Mouse (Mus musculus): Measurements from ENCODE around the gene Prkcb. TPM values are rescaled to one million over a fixed set of nuclear protein-coding genes. Genes with fewer than 3 reads are reported as not detected.

Gene Prkcb
- polyA plus RNA-seq, 1 experiment from 2014 or later = 29.4 TPM

DNA sequence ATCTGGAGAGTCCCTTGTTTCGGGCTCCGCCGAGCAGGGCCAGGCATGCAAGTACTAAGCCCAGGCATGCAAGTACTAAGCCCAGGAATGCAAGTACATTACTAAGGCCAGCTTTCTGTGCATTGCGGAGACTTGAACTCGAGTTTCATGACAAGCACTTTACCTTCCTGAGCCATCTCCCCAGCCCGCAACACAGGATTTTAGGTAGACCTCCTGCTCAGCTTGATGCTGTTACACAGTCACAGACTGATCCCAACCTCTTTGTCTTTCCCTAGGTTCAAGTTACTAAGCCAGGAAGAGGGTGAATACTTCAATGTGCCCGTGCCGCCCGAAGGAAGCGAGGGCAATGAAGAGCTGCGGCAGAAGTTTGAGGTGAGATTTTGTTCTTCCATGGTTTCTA, 239.7 kb downstream of the Prkcb start:
- H3K4me2 ChIP-seq (ENCODE audit: low read length) = no peak overlapping the region
- no peak overlapping the region for H3K4me3 ChIP-seq (ENCODE audit: low read depth, low read length)
- H3K9me3 ChIP-seq (replicated peaks; ENCODE audit: control insufficient read depth, low read length) = no peaks in the 10 kb centered on the region
- DNase-seq (ENCODE audit: low spot score) = no peak
- no peaks in the 10 kb centered on the region for H3K36me3 ChIP-seq (ENCODE audit: control insufficient read depth, insufficient read depth, low read length)
- no peaks in the 10 kb centered on the region for H3K27me3 ChIP-seq (replicated peaks; ENCODE audit: control insufficient read depth, insufficient read depth, low read length)
- ATAC-seq = no peak
- no peak overlapping the region for H3K27ac ChIP-seq (ENCODE audit: low read depth, low read length)
- WGBS = 93% methylated on average over 11 of the region's 11 CpGs
- H3K9ac ChIP-seq (ENCODE audit: low read length) = no peak overlapping the region
- H3K4me1 ChIP-seq (ENCODE audit: control insufficient read depth, insufficient read depth, low read length) = no peaks in the 10 kb centered on the region

DNA sequence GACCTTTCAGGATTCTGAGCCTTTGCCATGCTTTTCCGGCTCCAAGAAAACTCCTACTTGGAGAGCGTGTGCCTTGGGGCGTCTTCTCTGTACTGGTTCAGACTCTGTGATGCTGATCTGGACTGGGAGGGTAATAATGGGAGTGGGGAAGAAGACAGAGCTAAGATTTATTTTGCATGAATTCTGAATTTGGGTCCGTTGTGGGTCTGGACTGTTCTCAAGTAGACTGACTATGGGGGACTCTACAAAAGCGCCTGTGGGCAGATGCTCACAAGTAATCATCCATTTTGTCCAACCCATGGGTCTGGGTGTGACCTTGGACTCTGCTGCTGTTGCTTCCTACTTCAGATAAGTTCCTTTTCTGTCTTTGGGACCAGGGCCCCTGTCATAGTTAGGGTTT, 240.1 kb downstream of the Prkcb start:
- no peak for DNase-seq (ENCODE audit: low spot score)
- Histone ChIP-seq H3K27me3 (replicated peaks; ENCODE audit: control insufficient read depth, insufficient read depth, low read length) (no peaks in the 10 kb centered on the region), H3K36me3 (ENCODE audit: control insufficient read depth, insufficient read depth, low read length) (no peaks in the 10 kb centered on the region), H3K4me3 (ENCODE audit: low read depth, low read length) (no peak overlapping the region), H3K9me3 (replicated peaks; ENCODE audit: control insufficient read depth, low read length) (no peaks in the 10 kb centered on the region), H3K27ac (ENCODE audit: low read depth, low read length) (no peak overlapping the region), H3K4me2 (ENCODE audit: low read length) (no peak overlapping the region), H3K4me1 (ENCODE audit: control insufficient read depth, insufficient read depth, low read length) (no peaks in the 10 kb centered on the region), H3K9ac (ENCODE audit: low read length) (no peak overlapping the region)
- no peak for ATAC-seq
- 92% methylated on average over 5 of the region's 5 CpGs for WGBS

DNA sequence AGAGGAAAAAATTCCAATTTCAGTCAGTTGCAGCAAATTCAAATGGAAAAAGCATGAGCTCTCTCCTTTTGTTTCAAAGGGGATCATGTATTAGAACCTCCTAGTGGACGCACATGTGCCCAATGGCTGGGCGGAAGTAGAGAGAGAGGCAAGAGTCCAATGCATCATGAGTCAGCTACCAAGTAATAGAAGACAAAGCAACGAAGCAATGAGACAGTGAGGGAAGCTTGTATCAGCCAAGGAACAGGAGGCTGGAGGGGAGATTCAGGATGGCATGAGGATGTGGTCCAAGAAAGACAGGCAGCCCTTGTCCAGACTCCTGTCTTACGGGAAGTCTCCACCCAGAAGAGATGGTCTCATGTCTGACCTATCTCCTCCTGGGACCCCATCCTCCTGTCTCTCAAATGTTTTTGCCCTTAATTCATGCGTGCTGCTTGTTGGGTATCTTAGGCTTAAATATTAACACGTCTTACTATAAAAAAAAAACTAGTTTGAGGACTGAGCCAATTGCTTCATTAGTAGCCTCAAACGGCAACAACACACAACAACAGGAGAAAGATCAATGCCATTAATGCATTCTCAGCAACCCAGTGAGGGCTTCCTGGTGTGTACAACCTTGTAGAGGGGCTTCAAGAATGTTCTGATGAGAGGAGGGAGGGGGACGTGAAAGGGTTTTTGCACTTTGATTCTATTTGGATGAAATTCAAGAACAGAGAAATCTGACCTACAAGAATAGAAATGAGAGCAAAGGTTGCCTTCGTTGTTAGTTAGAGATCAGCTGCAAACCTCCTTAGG, 245.2 kb downstream of the Prkcb start:
- no peak overlapping the region for H3K4me2 ChIP-seq (ENCODE audit: low read length)
- DNase-seq (ENCODE audit: low spot score) = no peak
- H3K36me3 ChIP-seq (ENCODE audit: control insufficient read depth, insufficient read depth, low read length) = no peaks in the 10 kb centered on the region
- H3K9me3 ChIP-seq (replicated peaks; ENCODE audit: control insufficient read depth, low read length) = no peaks in the 10 kb centered on the region
- no peaks in the 10 kb centered on the region for H3K27me3 ChIP-seq (replicated peaks; ENCODE audit: control insufficient read depth, insufficient read depth, low read length)
- ATAC-seq = no peak
- H3K27ac ChIP-seq (ENCODE audit: low read depth, low read length) = no peak overlapping the region
- H3K4me1 ChIP-seq (ENCODE audit: control insufficient read depth, insufficient read depth, low read length) = no peaks in the 10 kb centered on the region
- WGBS = 88% methylated on average over 9 of the region's 9 CpGs
- H3K4me3 ChIP-seq (ENCODE audit: low read depth, low read length) = no peak overlapping the region
- H3K9ac ChIP-seq (ENCODE audit: low read length) = no peak overlapping the region

DNA sequence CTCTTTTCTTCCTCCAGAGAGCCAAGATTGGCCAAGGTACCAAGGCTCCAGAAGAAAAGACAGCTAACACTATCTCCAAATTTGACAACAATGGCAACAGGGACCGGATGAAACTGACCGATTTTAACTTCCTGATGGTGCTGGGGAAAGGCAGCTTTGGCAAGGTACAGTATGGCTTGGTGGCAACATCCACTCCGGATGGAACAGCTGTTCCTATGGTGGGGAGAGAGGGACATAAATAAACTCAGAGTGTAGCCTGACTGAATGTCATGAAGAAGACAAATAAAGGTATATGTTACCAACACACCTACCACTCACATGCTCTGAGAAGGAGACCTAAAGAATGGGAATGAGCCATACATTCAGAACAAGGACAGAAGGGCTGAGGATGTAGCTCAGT, 256.1 kb downstream of the Prkcb start:
- no peak for ATAC-seq
- Histone ChIP-seq H3K36me3 (ENCODE audit: control insufficient read depth, insufficient read depth, low read length) (no peaks in the 10 kb centered on the region), H3K9ac (ENCODE audit: low read length) (no peak overlapping the region), H3K4me2 (ENCODE audit: low read length) (no peak overlapping the region), H3K27me3 (replicated peaks; ENCODE audit: control insufficient read depth, insufficient read depth, low read length) (no peaks in the 10 kb centered on the region), H3K4me1 (ENCODE audit: control insufficient read depth, insufficient read depth, low read length) (no peaks in the 10 kb centered on the region), H3K27ac (ENCODE audit: low read depth, low read length) (no peak overlapping the region), H3K9me3 (replicated peaks; ENCODE audit: control insufficient read depth, low read length) (no peaks in the 10 kb centered on the region), H3K4me3 (ENCODE audit: low read depth, low read length) (no peak overlapping the region)
- DNase-seq (ENCODE audit: low spot score) = no peak
- 93% methylated on average over 3 of the region's 3 CpGs for WGBS

DNA sequence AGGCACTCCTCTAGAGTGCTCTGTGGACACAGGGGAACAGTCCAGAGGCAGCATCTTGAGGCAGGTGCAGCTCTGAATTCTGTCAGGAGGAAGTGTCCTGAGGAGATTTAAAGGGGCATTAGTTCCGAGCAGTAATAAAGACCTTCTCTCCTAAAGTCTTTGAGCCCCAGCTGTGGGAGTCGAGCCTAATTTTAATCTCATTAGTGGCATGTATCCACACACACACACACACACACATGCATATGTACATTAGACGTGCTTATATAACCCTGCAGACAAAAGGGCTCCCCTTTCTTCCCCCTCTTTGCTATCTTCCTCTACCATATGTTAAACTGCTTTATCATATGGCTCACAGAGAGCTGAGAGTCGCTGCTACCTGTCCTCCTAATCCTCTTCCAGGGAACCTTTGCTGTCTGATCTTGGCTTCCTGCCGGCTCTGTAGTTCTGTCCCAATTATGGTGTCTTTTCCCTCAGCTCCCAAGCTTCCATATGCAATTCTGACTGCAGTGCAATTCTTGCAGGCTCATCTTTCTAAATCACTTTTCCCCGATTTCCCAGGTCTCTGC, 268.1 kb downstream of the Prkcb start:
- no peaks in the 10 kb centered on the region for H3K36me3 ChIP-seq (ENCODE audit: control insufficient read depth, insufficient read depth, low read length)
- ATAC-seq (no peak), DNase-seq (ENCODE audit: low spot score) (no peak)
- no peaks in the 10 kb centered on the region for H3K27me3 ChIP-seq (replicated peaks; ENCODE audit: control insufficient read depth, insufficient read depth, low read length)
- no peak overlapping the region for H3K4me2 ChIP-seq (ENCODE audit: low read length)
- H3K4me3 ChIP-seq (ENCODE audit: low read depth, low read length) = no peak overlapping the region
- H3K9ac ChIP-seq (ENCODE audit: low read length) = no peak overlapping the region
- WGBS = 21% methylated on average over 6 of the region's 6 CpGs
- peaks cover 15% of the 10 kb centered on the region for H3K4me1 ChIP-seq (ENCODE audit: control insufficient read depth, insufficient read depth, low read length)
- no peak overlapping the region for H3K27ac ChIP-seq (ENCODE audit: low read depth, low read length)
- H3K9me3 ChIP-seq (replicated peaks; ENCODE audit: control insufficient read depth, low read length) = no peaks in the 10 kb centered on the region

DNA sequence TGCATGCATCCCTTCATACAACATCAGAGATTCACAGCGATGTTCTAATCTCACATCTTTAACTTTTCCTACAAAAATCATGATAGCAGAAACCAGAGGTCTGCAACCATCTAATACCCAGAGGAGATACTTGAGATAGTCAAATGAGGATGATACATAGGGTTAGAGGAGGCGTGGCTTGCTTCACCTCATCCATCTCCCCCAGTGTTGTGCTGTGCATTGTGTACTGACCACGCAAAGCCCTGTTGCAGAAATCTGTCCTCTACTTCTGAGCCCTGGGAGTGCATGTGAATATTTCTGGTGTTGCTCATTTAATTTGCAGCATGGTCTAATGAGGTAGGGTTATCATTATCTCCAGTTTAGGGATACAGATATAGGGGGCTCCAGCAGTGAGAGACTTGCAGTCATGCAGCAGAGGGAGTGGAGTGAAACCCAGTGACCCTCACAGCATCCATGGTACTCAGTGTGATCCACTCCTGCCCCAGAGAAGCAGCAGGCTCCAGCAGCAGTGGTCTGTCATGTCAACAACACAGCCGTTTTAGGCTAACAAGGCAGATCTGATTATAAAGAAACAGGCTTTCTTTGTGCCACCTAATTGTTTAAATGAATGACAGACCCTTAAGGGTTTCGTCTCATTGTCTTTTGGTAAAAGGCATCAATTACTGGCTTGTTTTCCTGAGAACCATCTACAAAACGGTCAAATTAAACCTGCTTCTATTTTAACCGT, 269.7 kb downstream of the Prkcb start:
- H3K4me2 ChIP-seq (ENCODE audit: low read length) = no peak overlapping the region
- no peaks in the 10 kb centered on the region for H3K9me3 ChIP-seq (replicated peaks; ENCODE audit: control insufficient read depth, low read length)
- peak; percentile 71 for DNase-seq (ENCODE audit: low spot score)
- H3K4me1 ChIP-seq (ENCODE audit: control insufficient read depth, insufficient read depth, low read length) = peaks cover 15% of the 10 kb centered on the region
- peak overlapping the region; percentile 40; the same call in 1 of the 2 replicates for H3K27ac ChIP-seq (ENCODE audit: low read depth, low read length)
- no peak overlapping the region for H3K9ac ChIP-seq (ENCODE audit: low read length)
- WGBS = 27% methylated on average over 7 of the region's 7 CpGs
- no peak overlapping the region for H3K4me3 ChIP-seq (ENCODE audit: low read depth, low read length)
- no peaks in the 10 kb centered on the region for H3K27me3 ChIP-seq (replicated peaks; ENCODE audit: control insufficient read depth, insufficient read depth, low read length)
- H3K36me3 ChIP-seq (ENCODE audit: control insufficient read depth, insufficient read depth, low read length) = no peaks in the 10 kb centered on the region
- ATAC-seq = peak; percentile 76

DNA sequence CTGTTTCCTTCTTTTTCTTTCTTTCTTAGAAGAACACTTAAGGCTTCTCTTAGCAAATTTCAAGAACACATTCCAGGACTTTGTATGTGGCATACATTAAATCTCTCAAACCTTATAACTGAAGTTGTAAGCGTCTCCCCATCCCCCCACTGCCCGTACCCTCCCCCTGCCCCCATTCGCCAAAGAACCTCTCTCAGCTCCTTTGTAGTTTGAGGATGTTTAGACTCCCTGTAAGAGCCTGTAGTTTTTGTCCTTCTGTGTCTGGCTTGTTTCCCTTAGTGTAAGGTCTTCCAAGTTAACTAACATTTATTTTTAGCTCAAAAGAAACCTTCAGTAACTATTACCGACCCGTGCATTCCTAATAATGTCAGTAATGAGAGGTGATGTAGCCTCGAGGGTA, 270.4 kb downstream of the Prkcb start:
- Histone ChIP-seq H3K9ac (ENCODE audit: low read length) (no peak overlapping the region), H3K4me3 (ENCODE audit: low read depth, low read length) (no peak overlapping the region), H3K4me1 (ENCODE audit: control insufficient read depth, insufficient read depth, low read length) (peaks cover 15% of the 10 kb centered on the region), H3K27me3 (replicated peaks; ENCODE audit: control insufficient read depth, insufficient read depth, low read length) (no peaks in the 10 kb centered on the region), H3K27ac (ENCODE audit: low read depth, low read length) (no peak overlapping the region), H3K4me2 (ENCODE audit: low read length) (no peak overlapping the region), H3K36me3 (ENCODE audit: control insufficient read depth, insufficient read depth, low read length) (no peaks in the 10 kb centered on the region), H3K9me3 (replicated peaks; ENCODE audit: control insufficient read depth, low read length) (no peaks in the 10 kb centered on the region)
- 6% methylated on average over 6 of the region's 6 CpGs for WGBS
- peak; percentile 73 for ATAC-seq
- DNase-seq (ENCODE audit: low spot score) = peak; percentile 67

DNA sequence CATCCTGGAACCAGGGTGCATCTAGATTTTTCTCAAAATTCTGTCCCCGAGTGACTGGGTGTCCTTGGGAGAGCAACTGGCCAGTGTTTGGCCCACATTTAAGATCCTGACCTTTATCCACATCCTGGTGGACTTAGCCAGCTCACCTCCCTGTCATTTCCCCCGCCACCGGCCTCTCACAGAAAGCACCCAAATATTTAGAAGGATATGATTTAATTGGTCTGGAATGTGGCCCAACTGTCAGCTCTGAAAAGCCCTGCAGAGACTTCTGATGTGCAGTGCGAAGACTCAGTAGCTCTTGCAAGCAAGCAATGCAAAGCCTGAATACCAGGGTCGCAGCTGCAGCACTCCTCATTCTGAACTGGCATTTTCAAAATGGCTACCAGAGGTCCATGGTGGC, 274.0 kb downstream of the Prkcb start:
- Histone ChIP-seq H3K9me3 (replicated peaks; ENCODE audit: control insufficient read depth, low read length) (no peaks in the 10 kb centered on the region), H3K36me3 (ENCODE audit: control insufficient read depth, insufficient read depth, low read length) (no peaks in the 10 kb centered on the region), H3K27ac (ENCODE audit: low read depth, low read length) (no peak overlapping the region), H3K27me3 (replicated peaks; ENCODE audit: control insufficient read depth, insufficient read depth, low read length) (no peaks in the 10 kb centered on the region), H3K4me3 (ENCODE audit: low read depth, low read length) (no peak overlapping the region), H3K4me2 (ENCODE audit: low read length) (no peak overlapping the region), H3K9ac (ENCODE audit: low read length) (no peak overlapping the region), H3K4me1 (ENCODE audit: control insufficient read depth, insufficient read depth, low read length) (peaks cover 15% of the 10 kb centered on the region)
- ATAC-seq (no peak), DNase-seq (ENCODE audit: low spot score) (no peak)
- WGBS = 55% methylated on average over 5 of the region's 5 CpGs

DNA sequence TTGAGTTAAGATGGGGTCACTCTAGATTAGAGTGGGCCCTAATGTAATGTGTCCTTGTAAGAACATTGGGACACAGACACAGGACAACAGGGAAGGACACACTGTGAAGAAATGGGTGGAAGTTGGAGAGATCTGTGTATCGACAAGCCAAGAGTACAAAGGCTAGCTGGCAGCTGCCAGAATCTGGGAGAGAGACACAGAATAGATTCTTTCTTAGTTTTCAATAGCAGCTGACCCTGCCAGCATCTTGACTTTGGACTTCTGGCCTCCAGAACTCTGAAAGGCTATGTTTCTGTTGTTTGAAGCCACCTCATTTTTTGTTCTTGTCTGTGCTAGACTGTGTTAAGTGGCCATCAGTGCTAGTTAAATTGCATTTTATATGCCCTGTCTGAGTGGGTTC, 276.8 kb downstream of the Prkcb start:
- H3K4me2 ChIP-seq (ENCODE audit: low read length) = no peak overlapping the region
- ATAC-seq = no peak
- DNase-seq (ENCODE audit: low spot score) = no peak
- no peaks in the 10 kb centered on the region for H3K36me3 ChIP-seq (ENCODE audit: control insufficient read depth, insufficient read depth, low read length)
- no peaks in the 10 kb centered on the region for H3K27me3 ChIP-seq (replicated peaks; ENCODE audit: control insufficient read depth, insufficient read depth, low read length)
- no peak overlapping the region for H3K9ac ChIP-seq (ENCODE audit: low read length)
- H3K9me3 ChIP-seq (replicated peaks; ENCODE audit: control insufficient read depth, low read length) = no peaks in the 10 kb centered on the region
- H3K27ac ChIP-seq (ENCODE audit: low read depth, low read length) = no peak overlapping the region
- 93% methylated on average over 1 of the region's 1 CpGs for WGBS
- no peak overlapping the region for H3K4me3 ChIP-seq (ENCODE audit: low read depth, low read length)
- no peaks in the 10 kb centered on the region for H3K4me1 ChIP-seq (ENCODE audit: control insufficient read depth, insufficient read depth, low read length)

All from forebrain, embryonic 14.5 days (tissue).